In genomic region chr15:7081795-7082194, GRCm38 (mm10) we compare ENCODE assay signal across 18 mouse cellular contexts. TPM values are rescaled to one million over a fixed set of nuclear protein-coding genes. Genes with fewer than 3 reads are reported as not detected.
DNase-seq lines count a peak whose midpoint lies in the region; ATAC-seq and TF ChIP-seq lines count a peak whose summit lies in the region.
"Had no signal": no experiment of that assay in that cellular context is flagged by ENCODE, and none has a peak within 500 bp of the region (broad histone marks: within the 10 kb centered on the region; RNA-seq: fewer than 3 reads in every experiment).

No protein-coding gene starts in this region.

- H3K9ac ChIP-seq in heart, embryonic 13.5 days = peak overlapping the region; percentile 50; the same call in 1 of the 2 replicates
- H3K9ac ChIP-seq in kidney, postnatal 0 days (ENCODE audit: low read depth, low read length) = no peak overlapping the region
- H3K9ac ChIP-seq: hindbrain, embryonic 15.5 days; limb, embryonic 15.5 days had no signal

- no peak overlapping the region for H3K27ac ChIP-seq in heart, embryonic 13.5 days (replicated peaks)
- H3K27ac ChIP-seq in kidney, postnatal 0 days = no peak overlapping the region
- H3K27ac ChIP-seq: hindbrain, embryonic 15.5 days; limb, embryonic 15.5 days had no signal

- DNase-seq in heart, adult 18-20 months = no peak
- no peak for DNase-seq in kidney, postnatal 0 days (ENCODE audit: low spot score)
- no peak for DNase-seq in kidney, postnatal 10 days
- DNase-seq in ES-CJ7 (ENCODE audit: low read depth, low spot score) = peak; percentile 95
- no peak for DNase-seq in left cerebral cortex, adult 9 months (ENCODE audit: low spot score in 2 of 2)
- DNase-seq in cerebellum, postnatal 36 days = no peak
- DNase-seq: cerebellum, adult 9-11 months; embryo, embryonic 11 days; gastrocnemius, postnatal 36 days; kidney, adult 18-20 months; lung, adult 2 months; right cerebral cortex, adult 18-20 months; spleen, adult 18-20 months; thymus, postnatal 25 days had no signal

- no peak overlapping the region for H3K4me3 ChIP-seq in heart, embryonic 13.5 days
- no peak overlapping the region for H3K4me3 ChIP-seq in kidney, postnatal 0 days (replicated peaks; ENCODE audit: low read depth, low read length)
- H3K4me3 ChIP-seq in E14TG2a.4 (replicated peaks; ENCODE audit: low read length) = peak overlapping the region; percentile 48
- H3K4me3 ChIP-seq: hindbrain, embryonic 15.5 days; limb, embryonic 15.5 days had no signal

- peaks cover 14% of the 10 kb centered on the region; the same call in 1 of the 2 replicates for H3K27me3 ChIP-seq in heart, embryonic 13.5 days (replicated peaks)
- no peaks in the 10 kb centered on the region for H3K27me3 ChIP-seq in kidney, postnatal 0 days (ENCODE audit: insufficient read depth, low read length)
- peaks cover 5% of the 10 kb centered on the region; the same call in 1 of the 2 replicates for H3K27me3 ChIP-seq in E14TG2a.4 (ENCODE audit: insufficient read depth, low read length)
- H3K27me3 ChIP-seq: hindbrain, embryonic 15.5 days; limb, embryonic 15.5 days had no signal

- no peaks in the 10 kb centered on the region for H3K36me3 ChIP-seq in heart, embryonic 13.5 days
- no peaks in the 10 kb centered on the region for H3K36me3 ChIP-seq in kidney, postnatal 0 days (ENCODE audit: insufficient read depth, low read length)
- H3K36me3 ChIP-seq in E14TG2a.4 (ENCODE audit: insufficient read depth, low read length) = no peaks in the 10 kb centered on the region
- H3K36me3 ChIP-seq: hindbrain, embryonic 15.5 days; limb, embryonic 15.5 days had no signal

- H3K4me2 ChIP-seq in heart, embryonic 13.5 days = peak overlapping the region; percentile 52
- H3K4me2 ChIP-seq in kidney, postnatal 0 days (ENCODE audit: low read length) = peak overlapping the region; percentile 23
- H3K4me2 ChIP-seq: hindbrain, embryonic 15.5 days; limb, embryonic 15.5 days had no signal

- no peak for TF ChIP-seq CTCF in kidney, postnatal 0 days (IDR thresholded peaks at IDR 0.05; ENCODE audit: low read depth)
- no peak for TF ChIP-seq CTCF in E14TG2a.4 (conservative IDR thresholded peaks at IDR 0.05; ENCODE audit: low read length)

- no peak for ATAC-seq in heart, embryonic 13.5 days (ENCODE audit: extremely low read depth, insufficient number of reproducible peaks, low FRiP score, low TSS enrichment)
- ATAC-seq in kidney, postnatal 0 days (replicated peaks; ENCODE audit: low FRiP score, low read depth) = no peak

- no peaks in the 10 kb centered on the region for H3K9me3 ChIP-seq in heart, embryonic 13.5 days
- H3K9me3 ChIP-seq in kidney, postnatal 0 days (replicated peaks; ENCODE audit: low read length) = no peaks in the 10 kb centered on the region
- no peaks in the 10 kb centered on the region for H3K9me3 ChIP-seq in E14TG2a.4 (ENCODE audit: low read length)
- H3K9me3 ChIP-seq: hindbrain, embryonic 15.5 days; limb, embryonic 15.5 days had no signal

- 20% methylated on average over 15 of the region's 15 CpGs for WGBS in heart, embryonic 13.5 days
- 20% methylated on average over 15 of the region's 15 CpGs for WGBS in kidney, postnatal 0 days

- peaks cover 13% of the 10 kb centered on the region for H3K4me1 ChIP-seq in heart, embryonic 13.5 days
- H3K4me1 ChIP-seq in kidney, postnatal 0 days (replicated peaks; ENCODE audit: insufficient read depth, low read length) = 0 out of 2 replicates have a peak, but pooled peaks cover 11% of the 10 kb centered on the region
- H3K4me1 ChIP-seq in E14TG2a.4 (replicated peaks; ENCODE audit: low read depth, low read length) = peaks cover 86% of the 10 kb centered on the region
- H3K4me1 ChIP-seq: hindbrain, embryonic 15.5 days had no signal

RNA-seq across cellular contexts. Expression of gene Lifr, which starts 8.6 kb away (rescaled TPM):
- 16.3 TPM in 2 replicates for polyA plus RNA-seq in heart, embryonic 13.5 days (2015; fragmentation: Nextera tagmentation; extraction: Ambion mirVana)
- 10 to 100 TPM; 49.9 to 61.3 TPM for total RNA-seq in heart, adult 18-20 months (2021)
- polyA plus RNA-seq in kidney, postnatal 0 days (2015; fragmentation: Nextera tagmentation; extraction: Ambion mirVana) = 20.6 and 21.2 TPM in 2 replicates
